In genomic region chr8:87982936-87983335, GRCm38 (mm10) we compare ENCODE assay signal across 26 mouse cellular contexts. TPM values are rescaled to one million over a fixed set of nuclear protein-coding genes. Genes with fewer than 3 reads are reported as not detected.
DNase-seq lines count a peak whose midpoint lies in the region; ATAC-seq and TF ChIP-seq lines count a peak whose summit lies in the region.
"Had no signal": no experiment of that assay in that cellular context is flagged by ENCODE, and none has a peak within 500 bp of the region (broad histone marks: within the 10 kb centered on the region; RNA-seq: fewer than 3 reads in every experiment).

No protein-coding gene starts in this region.

- no peaks in the 10 kb centered on the region for H3K27me3 ChIP-seq in limb, embryonic 14.5 days (ENCODE audit: control insufficient read depth, insufficient read depth, low read length)
- H3K27me3 ChIP-seq in limb, embryonic 10.5 days (ENCODE audit: low read depth, poor library complexity, severe bottlenecking), result no peaks in the 10 kb centered on the region
- H3K27me3 ChIP-seq: forebrain, embryonic 13.5 days; heart, embryonic 15.5 days; intestine, embryonic 15.5 days had no signal

- no peak for DNase-seq in limb, embryonic 14.5 days (ENCODE audit: low spot score)
- no peak for DNase-seq in limb, embryonic 10.5 days (ENCODE audit: low spot score)
- DNase-seq in ES-CJ7 (ENCODE audit: low read depth, low spot score) (peak; percentile 82), ZHBTc4 (ENCODE audit: low read depth, low spot score) (peak; percentile 70)
- no peak for DNase-seq in lung, postnatal 4 days
- no peak for DNase-seq in B cell, adult 2 months
- DNase-seq: adrenal gland, postnatal 10 days; adrenal gland, postnatal 36 days; cerebellum, adult 18-20 months; cerebellum, adult 9-10 months; cerebellum, postnatal 14 days; gastrocnemius, postnatal 10 days; gastrocnemius, postnatal 36 days; heart, postnatal 10 days; heart, postnatal 36 days had no signal

- H3K9ac ChIP-seq in limb, embryonic 14.5 days (ENCODE audit: low read depth, low read length, severe bottlenecking), result no peak overlapping the region
- H3K9ac ChIP-seq: forebrain, embryonic 13.5 days; heart, embryonic 15.5 days; hindbrain, embryonic 13.5 days; intestine, embryonic 15.5 days had no signal

- no peak for ATAC-seq in limb, embryonic 14.5 days (ENCODE audit: low FRiP score, low read depth)
- ATAC-seq: forebrain, embryonic 13.5 days; forebrain, embryonic 16.5 days; hindbrain, embryonic 16.5 days; intestine, embryonic 15.5 days; Patski had no signal

- no peaks in the 10 kb centered on the region for H3K9me3 ChIP-seq in limb, embryonic 14.5 days (ENCODE audit: control insufficient read depth, low read length)
- H3K9me3 ChIP-seq in limb, embryonic 10.5 days (replicated peaks), result no peaks in the 10 kb centered on the region
- H3K9me3 ChIP-seq: forebrain, embryonic 10.5 days; forebrain, embryonic 13.5 days; heart, embryonic 15.5 days; hindbrain, embryonic 10.5 days; hindbrain, embryonic 13.5 days; intestine, embryonic 15.5 days had no signal

- H3K4me1 ChIP-seq in limb, embryonic 14.5 days (ENCODE audit: control insufficient read depth, insufficient read depth, low read length), result no peaks in the 10 kb centered on the region
- peaks cover 10% of the 10 kb centered on the region for H3K4me1 ChIP-seq in limb, embryonic 10.5 days
- H3K4me1 ChIP-seq: intestine, embryonic 15.5 days had no signal

- WGBS in limb, embryonic 14.5 days, result 79% methylated on average over 4 of the region's 4 CpGs
- WGBS in limb, embryonic 10.5 days, result 93% methylated on average over 4 of the region's 4 CpGs

- peak overlapping the region; percentile 38; the same call in 1 of the 2 replicates for H3K27ac ChIP-seq in limb, embryonic 14.5 days (replicated peaks; ENCODE audit: low read depth, low read length)
- no peak overlapping the region for H3K27ac ChIP-seq in limb, embryonic 10.5 days
- H3K27ac ChIP-seq: forebrain, embryonic 10.5 days; forebrain, embryonic 13.5 days; heart, embryonic 15.5 days; hindbrain, embryonic 10.5 days; hindbrain, embryonic 13.5 days; intestine, embryonic 15.5 days had no signal

- H3K4me3 ChIP-seq in limb, embryonic 14.5 days (replicated peaks; ENCODE audit: low read length), result no peak overlapping the region
- H3K4me3 ChIP-seq in limb, embryonic 10.5 days, result no peak overlapping the region
- H3K4me3 ChIP-seq: forebrain, embryonic 10.5 days; forebrain, embryonic 13.5 days; heart, embryonic 15.5 days; hindbrain, embryonic 10.5 days; hindbrain, embryonic 13.5 days; intestine, embryonic 15.5 days had no signal

- no peak for TF ChIP-seq POLR2A in limb, embryonic 14.5 days (IDR thresholded peaks at IDR 0.05; ENCODE audit: borderline replicate concordance, extremely low read depth, insufficient read depth, insufficient read length)

- no peak overlapping the region for H3K4me2 ChIP-seq in limb, embryonic 14.5 days (replicated peaks; ENCODE audit: low read depth, low read length, severe bottlenecking)
- H3K4me2 ChIP-seq: forebrain, embryonic 13.5 days; heart, embryonic 11.5 days; heart, embryonic 15.5 days; hindbrain, embryonic 13.5 days; intestine, embryonic 15.5 days had no signal

- H3K36me3 ChIP-seq in limb, embryonic 14.5 days (ENCODE audit: control insufficient read depth, insufficient read depth, low read length), result no peaks in the 10 kb centered on the region
- H3K36me3 ChIP-seq in limb, embryonic 10.5 days, result no peaks in the 10 kb centered on the region
- H3K36me3 ChIP-seq: forebrain, embryonic 10.5 days; G1E; heart, embryonic 15.5 days; hindbrain, embryonic 10.5 days; hindbrain, embryonic 13.5 days; intestine, embryonic 15.5 days had no signal

RNA-seq across cellular contexts. Expression of gene Zfp423, which starts 23.5 kb away (rescaled TPM):
- polyA plus RNA-seq in limb, embryonic 14.5 days (2012; rRNA removed), result 46.4 and 59.9 TPM in 2 replicates
- polyA plus RNA-seq in limb, embryonic 14.5 days (2014; fragmentation: Nextera tagmentation; extraction: Ambion mirVana), result 24.4 and 33.2 TPM in 2 replicates
- 23.6 and 29.4 TPM in 2 replicates for polyA plus RNA-seq in limb, embryonic 10.5 days (2016; fragmentation: Nextera tagmentation; extraction: Ambion mirVana)
- polyA plus RNA-seq: G1E had no signal

Comparison
In these comparisons a context has a peak if more than half of its experiments do, and no peak if none do; other contexts are left out.
1. DNase-seq: peak in ES-CJ7 (single experiment) and ZHBTc4 (single experiment); none in limb, embryonic 14.5 days (single experiment), limb, embryonic 10.5 days (single experiment), lung, postnatal 4 days (0 of 2) and B cell, adult 2 months (0 of 2).